Mouse (Mus musculus) limb, embryonic 14.5 days (tissue): Measurements from ENCODE around the gene Dhh. TPM values are rescaled to one million over a fixed set of nuclear protein-coding genes. Genes with fewer than 3 reads are reported as not detected.

Source experiments
- ATAC-seq: fragments of 200-750 bp; cut with Nextera tagmentation; 2 replicates; pipeline ENCODE4 v1.8.0; 2017; ENCODE audit warnings: low read depth, moderate number of reproducible peaks, moderate TSS enrichment; ENCODE audit not compliant: low FRiP score
- DNase-seq: peaks from one replicate; pipeline ENCODE4 v3.0.0-alpha.2; 2015; ENCODE audit warnings: low spot score
- H3K27ac ChIP-seq: fragments of 300-500 bp; sonication (generic); replicated peaks from 2 replicates; pipeline ENCODE4 v1.5.1; 2014; ENCODE audit warnings: low read depth, mild to moderate bottlenecking, low read length, moderate library complexity, mixed read lengths
- H3K27me3 ChIP-seq: fragments of 300-500 bp; sonication (generic); 2 replicates; pipeline ENCODE4 v1.6.1; 2014; ENCODE audit warnings: low read length, mixed read lengths; ENCODE audit not compliant: control insufficient read depth, insufficient read depth
- H3K36me3 ChIP-seq: fragments of 300-500 bp; sonication (generic); 2 replicates; pipeline ENCODE4 v1.6.1; 2014; ENCODE audit warnings: mild to moderate bottlenecking, low read length, moderate library complexity, mixed read lengths; ENCODE audit not compliant: control insufficient read depth, insufficient read depth
- H3K4me1 ChIP-seq: fragments of 300-500 bp; sonication (generic); 2 replicates; pipeline ENCODE4 v1.6.1; 2014; ENCODE audit warnings: antibody characterized with exemption, low read length, mixed read lengths; ENCODE audit not compliant: control insufficient read depth, insufficient read depth
- H3K4me2 ChIP-seq: fragments of 300-500 bp; sonication (generic); replicated peaks from 2 replicates; pipeline ENCODE4 v1.6.1; 2014; ENCODE audit warnings: low read depth, mild to moderate bottlenecking, low read length, moderate library complexity; ENCODE audit not compliant: severe bottlenecking
- H3K4me3 ChIP-seq: fragments of 300-500 bp; sonication (generic); replicated peaks from 2 replicates; pipeline ENCODE4 v1.5.1; 2014; ENCODE audit warnings: low read length
- H3K9ac ChIP-seq: fragments of 300-500 bp; sonication (generic); 2 replicates; pipeline ENCODE4 v1.6.1; 2014; ENCODE audit warnings: mild to moderate bottlenecking, low read depth, low read length, moderate library complexity; ENCODE audit not compliant: severe bottlenecking
- H3K9me3 ChIP-seq: fragments of 300-500 bp; sonication (generic); 2 replicates; pipeline ENCODE4 v1.6.1; 2016; ENCODE audit warnings: low read length; ENCODE audit not compliant: control insufficient read depth
- POLR2A ChIP-seq: fragments of 200-500 bp; IDR thresholded peaks from 2 replicates; pipeline ENCODE4 v1.8.0; 2012; ENCODE audit warnings: inconsistent platforms, mild to moderate bottlenecking, moderate library complexity, borderline replicate concordance; ENCODE audit not compliant: insufficient read depth, insufficient read length; ENCODE audit errors: extremely low read depth
- WGBS: fragments of 180-500 bp; shearing (Covaris S2); extraction: QIAGEN DNeasy Blood & Tissue Kit; methylation state at CpG from one replicate; pipeline ENCODE4 v1.1.7; 2014; 5-methylcytosine and 5-hydroxymethylcytosine counted together
- polyA plus RNA-seq, 2 experiments: library from polyadenylated mRNA; depleted of rRNA in 1 of 2; stranded (reverse) in 1 of 2; unstranded in 1 of 2; fragments of >200 nt; fragmentation: Nextera tagmentation in 1 of 2; extraction: Ambion mirVana in 1 of 2; gene quantifications; 2 replicates each; pipeline versions ENCODE4 v1.2.1 to v1.2.3; 2012 to 2014

The Dhh gene
- polyA plus RNA-seq, 2 experiments = 1.1 to 2.0 TPM

DNA sequence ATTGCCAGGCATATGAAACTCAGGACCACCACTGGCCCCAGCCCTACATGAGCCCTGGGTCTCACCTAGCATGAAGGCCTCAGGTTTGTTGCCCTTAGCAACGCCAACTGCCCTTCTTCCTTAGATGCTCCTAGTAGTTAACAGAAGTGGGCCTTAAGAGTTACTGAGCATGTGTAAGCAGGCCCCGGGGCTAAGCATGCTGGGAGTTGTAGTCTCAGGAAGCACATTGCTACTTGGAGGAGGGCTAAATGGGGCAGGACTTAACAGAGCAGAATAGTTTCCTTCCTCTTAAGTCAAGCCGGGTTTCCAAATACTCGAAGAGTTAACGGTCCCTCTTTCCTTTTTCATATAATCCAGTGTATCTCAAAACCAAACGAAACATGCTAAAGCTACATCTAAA, 31.0 kb downstream of the Dhh start:
- no peak for TF ChIP-seq POLR2A
- peak; percentile 44 for DNase-seq
- H3K27me3 ChIP-seq = no peaks in the 10 kb centered on the region
- H3K4me1 ChIP-seq = peaks cover 25% of the 10 kb centered on the region
- 0 out of 2 replicates have a peak overlapping the region, but pooled peaks have one; percentile 64 for H3K4me3 ChIP-seq
- no peaks in the 10 kb centered on the region for H3K9me3 ChIP-seq
- H3K4me2 ChIP-seq = peak overlapping the region; percentile 97
- H3K27ac ChIP-seq = no peak overlapping the region
- H3K36me3 ChIP-seq = peaks cover 44% of the 10 kb centered on the region
- no peak for ATAC-seq
- WGBS = 56% methylated on average over 6 of the region's 6 CpGs
- H3K9ac ChIP-seq = peak overlapping the region; percentile 95; the same call in 1 of the 2 replicates

DNA sequence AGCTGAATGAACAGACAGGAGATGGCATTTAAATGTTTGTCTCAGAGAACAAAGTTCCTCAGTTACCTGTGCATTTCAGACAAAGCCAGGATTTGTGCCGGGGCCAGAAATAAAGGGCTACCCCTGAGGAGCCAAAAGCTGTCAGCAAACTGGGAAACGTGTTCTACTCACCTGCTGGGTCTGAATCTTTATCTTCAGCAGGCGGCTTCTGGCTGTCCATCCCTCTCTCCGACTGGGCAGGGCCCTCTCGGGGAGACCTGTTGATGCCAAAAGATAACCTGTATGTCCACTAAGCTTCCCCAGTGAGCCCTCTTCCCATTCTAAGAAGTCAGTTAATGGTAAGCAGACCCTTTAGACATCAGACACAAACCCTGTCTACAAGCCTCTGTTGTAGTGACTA, 31.8 kb downstream of the Dhh start:
- 81% methylated on average over 5 of the region's 5 CpGs for WGBS
- no peak for ATAC-seq
- H3K36me3 ChIP-seq = peaks cover 52% of the 10 kb centered on the region

GRCm38 (mm10) chr15:98865771-98866170, 32.6 kb downstream of the Dhh start:
- ATAC-seq = no peak
- Histone ChIP-seq H3K4me3 (no peak overlapping the region), H3K9ac (no peak overlapping the region), H3K9me3 (no peaks in the 10 kb centered on the region), H3K27ac (no peak overlapping the region), H3K27me3 (no peaks in the 10 kb centered on the region), H3K4me1 (peaks cover 25% of the 10 kb centered on the region), H3K4me2 (no peak overlapping the region), H3K36me3 (peaks cover 60% of the 10 kb centered on the region)
- DNase-seq = no peak
- 94% methylated on average over 8 of the region's 8 CpGs for WGBS
- no peak for TF ChIP-seq POLR2A

More for the DNA sequence above, 31.8 kb downstream of the Dhh start:
- peaks cover 25% of the 10 kb centered on the region for H3K4me1 ChIP-seq
- no peaks in the 10 kb centered on the region for H3K9me3 ChIP-seq
- H3K27ac ChIP-seq = no peak overlapping the region
- no peak for TF ChIP-seq POLR2A
- H3K4me3 ChIP-seq = no peak overlapping the region
- H3K9ac ChIP-seq = no peak overlapping the region
- no peaks in the 10 kb centered on the region for H3K27me3 ChIP-seq
- no peak for DNase-seq
- H3K4me2 ChIP-seq = no peak overlapping the region

DNA sequence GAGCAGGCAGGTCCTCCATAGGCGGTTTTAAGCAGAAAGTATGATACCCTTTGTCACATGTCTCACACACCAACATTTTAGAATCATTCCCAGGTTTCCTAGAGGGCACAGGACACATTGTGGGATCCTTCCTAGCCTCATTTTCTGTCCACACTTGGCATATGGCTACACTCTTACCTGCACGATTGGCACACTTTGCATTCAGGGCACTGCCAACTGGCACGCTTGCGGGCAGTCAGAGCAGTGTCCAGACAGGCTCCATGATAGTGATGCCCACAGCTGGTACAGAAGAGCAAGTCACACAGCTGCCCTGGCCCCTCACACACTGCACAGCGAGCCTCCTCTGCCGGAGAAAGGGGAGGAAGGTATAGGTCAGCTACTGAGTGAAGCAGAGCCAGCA, 33.4 kb downstream of the Dhh start:
- DNase-seq = no peak
- WGBS = 91% methylated on average over 6 of the region's 6 CpGs
- TF ChIP-seq POLR2A = no peak

DNA sequence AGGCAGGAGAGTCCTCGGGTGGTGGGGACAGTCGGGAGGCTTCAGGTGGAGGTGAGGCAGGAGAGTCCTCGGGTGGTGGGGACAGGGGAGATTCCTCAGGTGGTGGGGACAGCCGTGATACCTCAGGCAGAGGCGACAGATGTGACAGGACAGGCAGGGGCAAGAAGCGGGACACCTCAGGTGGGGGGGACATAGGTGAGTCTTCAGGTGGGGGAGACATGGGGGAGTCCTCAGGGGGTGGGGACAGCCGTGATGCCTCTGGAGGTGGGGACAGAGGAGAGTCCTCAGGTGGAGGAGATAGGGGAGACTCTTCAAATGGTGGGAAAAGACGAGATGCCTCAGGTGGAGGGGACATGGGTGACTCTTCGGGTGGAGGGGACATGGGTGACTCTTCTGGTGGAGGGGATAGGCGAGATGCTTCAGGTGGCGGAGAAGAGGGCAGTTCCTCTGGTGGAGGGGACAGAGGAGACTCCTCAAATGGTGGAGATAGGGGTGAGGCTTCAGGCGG, 34.8 kb downstream of the Dhh start:
- TF ChIP-seq POLR2A = no peak
- WGBS = 86% methylated on average over 12 of the region's 12 CpGs
- Histone ChIP-seq H3K4me2 (no peak overlapping the region), H3K4me3 (no peak overlapping the region), H3K27ac (no peak overlapping the region), H3K27me3 (no peaks in the 10 kb centered on the region), H3K4me1 (peaks cover 10% of the 10 kb centered on the region), H3K9ac (no peak overlapping the region), H3K36me3 (peaks cover 82% of the 10 kb centered on the region), H3K9me3 (no peaks in the 10 kb centered on the region)
- ATAC-seq (no peak), DNase-seq (no peak)

More for the DNA sequence above, 33.4 kb downstream of the Dhh start:
- no peak overlapping the region for H3K27ac ChIP-seq
- ATAC-seq = no peak
- no peak overlapping the region for H3K4me3 ChIP-seq
- H3K4me1 ChIP-seq = peaks cover 25% of the 10 kb centered on the region
- no peaks in the 10 kb centered on the region for H3K27me3 ChIP-seq
- H3K9me3 ChIP-seq = no peaks in the 10 kb centered on the region
- H3K4me2 ChIP-seq = no peak overlapping the region
- H3K9ac ChIP-seq = no peak overlapping the region
- peaks cover 68% of the 10 kb centered on the region for H3K36me3 ChIP-seq
